Mouse (Mus musculus) CD8-positive naive resting alpha-beta T cell, adult 2 months (primary cell): ENCODE results near the gene Taf4.

Experiments
- DNase-seq, 2 experiments: peaks; one replicate each; pipeline ENCODE4 v3.0.0; 2022; ENCODE audit warnings: low read depth in 2 of 2, low spot score in 2 of 2

The Taf4 gene

DNA sequence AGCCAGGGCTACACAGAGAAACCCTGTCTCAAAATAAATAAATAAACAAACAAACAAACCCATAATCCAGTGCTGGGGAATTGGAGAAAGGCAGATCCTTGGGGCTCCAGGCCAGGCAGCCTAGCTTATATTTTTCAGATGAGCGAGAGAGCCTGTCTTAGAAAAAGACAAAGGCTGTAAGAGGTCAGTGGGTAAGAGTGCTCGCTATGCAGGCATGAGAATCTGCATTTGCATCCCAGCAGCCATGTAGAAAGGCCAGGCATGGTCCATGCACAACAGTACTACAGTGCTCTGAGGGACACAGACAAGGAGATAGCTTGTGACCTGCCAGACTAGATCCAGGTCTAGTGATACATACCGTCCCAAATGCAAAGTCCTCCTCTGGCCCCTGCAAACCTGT, 6.3 kb upstream of the Taf4 start:
- DNase-seq, result no peak

DNA sequence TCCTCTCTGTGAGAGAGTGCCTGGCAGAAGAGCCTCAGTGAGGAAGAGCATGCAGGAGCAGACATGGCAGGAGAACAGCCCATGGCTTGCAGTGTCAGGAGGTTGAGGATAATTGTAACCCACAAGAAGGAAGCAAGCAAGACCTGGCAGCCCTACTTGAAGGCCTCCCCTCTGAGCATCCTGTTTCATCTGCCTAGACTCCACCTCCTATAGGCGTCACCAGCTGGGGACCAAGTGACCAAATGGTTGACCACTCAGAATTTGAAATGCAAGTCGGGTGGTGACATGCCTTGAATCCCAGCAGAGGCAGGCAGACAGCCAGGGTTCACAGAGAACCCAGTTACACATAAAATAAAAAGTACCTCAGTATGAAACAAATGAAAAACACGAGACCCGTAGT, 4.2 kb upstream of the Taf4 start:
- DNase-seq, result no peak

DNA sequence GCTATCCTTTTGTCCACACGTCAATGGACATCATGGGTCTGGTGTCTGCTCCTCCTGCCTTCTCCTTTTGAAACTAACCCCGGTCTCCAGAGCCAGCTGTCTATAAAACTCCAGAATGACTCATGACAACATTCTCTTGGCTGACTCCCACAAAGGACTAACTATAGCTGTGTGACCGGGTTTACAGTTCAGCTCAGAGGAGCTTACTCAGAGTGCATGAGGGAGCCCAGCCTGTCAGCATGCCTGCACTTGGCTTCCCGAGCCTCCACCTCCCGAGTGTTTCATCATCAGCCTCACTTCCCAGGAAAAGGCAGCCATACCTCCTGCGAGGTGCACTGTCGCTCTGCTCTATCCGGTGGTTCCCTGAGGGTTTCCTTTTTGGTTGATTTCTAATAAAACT, 3.4 kb upstream of the Taf4 start:
- DNase-seq, result no peak

DNA sequence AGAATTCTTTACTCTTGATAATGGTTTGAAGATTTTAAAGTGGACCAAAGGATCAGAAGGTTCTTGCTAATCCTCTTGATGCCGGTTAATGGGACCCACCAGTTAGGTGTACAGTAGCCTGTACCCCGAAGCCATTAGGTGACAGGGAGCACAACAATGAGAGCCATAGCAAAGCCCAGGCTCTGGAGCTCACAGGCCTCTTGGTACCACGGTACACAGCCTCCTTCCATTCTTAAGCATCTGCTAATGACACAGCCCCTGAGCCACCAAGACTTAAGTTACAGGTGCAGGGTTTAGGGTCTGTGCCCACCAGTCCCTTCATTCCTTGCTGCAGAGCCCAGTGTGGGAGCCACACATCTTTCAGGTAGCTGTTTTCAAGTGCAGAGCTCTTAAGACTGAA, 1.8 kb upstream of the Taf4 start:
- DNase-seq, result no peak

- DNase-seq, result no peak
Measured at GRCm38 (mm10) chr2:179977344-179978025, 1.0 kb upstream of the Taf4 start.

DNA sequence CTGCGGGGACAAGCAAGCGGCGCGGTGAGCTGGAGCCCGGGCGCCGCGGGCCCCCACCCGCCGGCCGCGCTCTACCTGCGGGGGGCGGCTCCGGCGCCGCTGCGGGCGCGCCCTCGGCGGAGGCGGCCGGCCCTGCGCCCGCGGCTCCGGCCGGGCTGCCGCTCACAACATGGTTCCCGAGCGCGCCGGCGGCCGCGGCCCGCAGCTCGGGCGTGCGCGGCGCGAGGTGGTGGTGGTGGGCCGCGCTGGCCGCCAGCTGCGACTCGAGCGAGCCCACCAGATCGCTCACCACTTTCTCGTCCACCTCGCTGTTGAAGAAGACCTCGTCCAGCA, 185 bp downstream of the Taf4 start:
- no peak for DNase-seq

GRCm38 (mm10) chr2:179975851-179976250, 595 bp downstream of the Taf4 start:
- DNase-seq, result no peak

DNA sequence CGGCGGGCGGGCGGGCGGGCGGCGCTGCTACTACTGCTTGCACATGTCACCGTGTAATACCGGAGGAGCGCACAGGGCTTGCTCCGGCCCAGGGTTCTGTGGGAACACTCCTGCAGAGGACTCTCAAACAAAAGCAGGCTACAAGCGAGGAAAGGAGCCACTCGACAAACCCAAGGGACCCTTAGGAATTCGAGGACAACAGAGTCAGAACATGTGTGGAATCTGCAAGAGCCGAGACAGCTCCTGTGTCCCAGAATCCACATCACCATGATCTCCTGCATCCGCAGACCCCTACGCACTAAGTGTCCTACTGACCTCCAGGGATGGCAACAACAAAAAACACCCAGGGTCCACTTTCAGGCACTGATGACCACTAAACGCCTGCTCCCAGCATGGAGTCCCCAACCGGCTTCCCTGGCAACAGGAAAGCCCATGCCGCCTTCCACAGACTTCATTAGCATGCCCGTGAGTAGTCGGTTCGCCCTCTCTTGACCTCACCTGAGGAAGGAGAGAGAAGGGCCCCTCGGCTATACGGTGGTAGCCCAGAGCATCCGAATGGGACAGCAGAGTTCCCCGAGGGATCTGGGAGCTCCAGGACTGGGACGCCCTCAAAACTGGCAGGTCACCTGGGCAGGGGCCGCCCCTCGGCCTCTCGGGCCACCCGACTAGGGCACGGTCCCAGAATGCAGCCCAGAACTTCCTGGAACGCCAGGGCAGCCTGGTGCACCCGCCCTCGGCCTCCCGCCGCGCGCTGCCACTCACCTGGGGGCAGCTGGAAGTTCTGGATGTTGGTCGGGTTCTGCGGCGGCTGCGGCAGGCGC, 1.6 kb downstream of the Taf4 start:
- no peak for DNase-seq

DNA sequence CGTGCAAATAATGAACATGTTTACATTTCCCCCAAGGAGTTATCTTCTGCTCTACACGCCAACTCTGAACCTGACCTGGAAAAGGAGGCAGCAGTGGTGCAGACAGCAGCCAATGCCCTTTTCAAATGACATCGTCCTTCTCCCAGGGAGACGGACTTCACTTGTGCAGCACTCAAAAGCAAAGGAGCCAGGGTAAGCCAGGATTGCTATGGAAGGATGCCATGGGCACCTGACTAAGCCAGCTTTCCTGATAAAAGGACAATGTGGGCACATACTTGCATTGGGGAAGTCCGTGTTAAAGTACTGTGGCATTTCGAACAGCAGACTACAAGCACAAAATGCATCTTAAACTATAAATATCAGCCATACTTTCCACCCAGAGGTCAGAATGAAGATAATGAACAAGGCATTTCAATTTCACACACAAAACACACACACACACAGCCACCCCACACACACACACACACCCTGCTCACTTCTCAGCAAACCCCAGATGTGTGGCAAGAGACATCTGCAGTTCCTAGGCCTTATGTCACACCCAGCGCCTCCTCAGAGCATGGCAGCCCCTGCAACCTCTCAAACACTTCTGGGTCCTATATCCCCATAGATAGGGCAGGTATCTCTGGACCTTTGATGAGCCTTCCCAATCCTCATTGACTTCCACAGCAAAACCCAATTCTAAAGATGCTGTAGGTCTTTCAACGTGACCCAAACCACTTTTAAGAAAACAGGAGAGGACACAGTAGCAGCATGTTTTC, 2.4 kb downstream of the Taf4 start:
- DNase-seq, result no peak

GRCm38 (mm10) chr2:179972406-179972805, 4.0 kb downstream of the Taf4 start:
- DNase-seq, result no peak

GRCm38 (mm10) chr2:179971891-179972290, 4.6 kb downstream of the Taf4 start:
- DNase-seq, result no peak

GRCm38 (mm10) chr2:179969137-179969536, 7.3 kb downstream of the Taf4 start:
- DNase-seq, result no peak

DNA sequence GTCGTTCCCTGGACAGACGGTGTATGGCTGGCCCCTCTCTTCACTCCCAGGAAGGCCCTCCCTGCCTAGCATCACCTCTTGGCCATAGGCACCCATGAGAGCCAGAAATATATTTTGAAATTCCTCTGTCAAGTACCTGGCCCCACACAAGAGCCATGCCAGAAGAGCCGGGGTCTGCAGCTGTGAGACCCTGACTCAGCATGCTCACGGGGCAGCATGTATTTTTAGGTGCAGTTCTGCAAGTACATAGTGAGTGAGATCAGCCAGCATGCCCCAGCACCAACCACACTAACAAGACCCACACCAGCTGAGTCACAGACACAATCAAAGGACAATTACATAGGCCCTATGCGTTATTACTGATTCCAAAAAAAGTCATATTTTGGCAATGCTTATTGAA, 8.8 kb downstream of the Taf4 start:
- DNase-seq, result no peak

DNA sequence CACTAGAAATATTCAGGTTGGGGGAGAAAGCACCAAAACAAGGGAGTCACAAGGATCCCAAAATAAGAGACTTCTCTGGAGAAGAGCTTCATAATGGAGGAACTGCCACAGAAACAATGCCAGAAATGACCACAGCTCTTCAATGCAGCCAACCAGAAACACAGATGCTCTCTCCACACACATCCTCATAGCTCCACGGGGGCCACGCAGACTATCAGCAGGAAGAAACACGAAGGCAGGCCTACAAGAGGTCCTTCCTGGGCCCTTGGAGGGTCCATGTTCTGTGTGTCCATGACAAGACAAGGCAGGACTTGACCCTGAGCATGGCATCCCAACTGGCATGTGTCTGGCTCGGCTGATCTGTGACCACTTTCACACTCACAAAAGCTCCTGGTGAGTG, 15.0 kb downstream of the Taf4 start:
- no peak for DNase-seq

GRCm38 (mm10) chr2:179960327-179960726, 16.1 kb downstream of the Taf4 start:
- DNase-seq, result no peak

DNA sequence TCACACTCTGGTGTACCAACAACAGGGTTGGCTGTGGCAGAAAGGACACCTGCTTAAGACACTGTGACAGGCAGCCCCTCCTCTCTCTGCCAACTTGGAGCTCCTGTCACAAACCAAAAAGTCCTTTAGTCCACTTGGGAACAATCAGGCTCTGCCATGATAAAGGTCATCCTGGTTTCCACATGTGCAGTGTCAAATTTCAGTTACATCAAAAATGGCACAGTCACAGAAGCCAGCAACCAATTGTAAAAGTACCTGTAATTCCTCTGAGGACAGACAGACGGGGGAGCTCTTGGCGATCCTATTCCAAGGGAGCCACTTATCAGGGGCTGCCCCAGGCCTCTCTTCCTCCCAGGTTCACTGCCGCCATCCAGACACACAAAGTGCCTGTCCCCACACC, 17.1 kb downstream of the Taf4 start:
- DNase-seq, result no peak

DNA sequence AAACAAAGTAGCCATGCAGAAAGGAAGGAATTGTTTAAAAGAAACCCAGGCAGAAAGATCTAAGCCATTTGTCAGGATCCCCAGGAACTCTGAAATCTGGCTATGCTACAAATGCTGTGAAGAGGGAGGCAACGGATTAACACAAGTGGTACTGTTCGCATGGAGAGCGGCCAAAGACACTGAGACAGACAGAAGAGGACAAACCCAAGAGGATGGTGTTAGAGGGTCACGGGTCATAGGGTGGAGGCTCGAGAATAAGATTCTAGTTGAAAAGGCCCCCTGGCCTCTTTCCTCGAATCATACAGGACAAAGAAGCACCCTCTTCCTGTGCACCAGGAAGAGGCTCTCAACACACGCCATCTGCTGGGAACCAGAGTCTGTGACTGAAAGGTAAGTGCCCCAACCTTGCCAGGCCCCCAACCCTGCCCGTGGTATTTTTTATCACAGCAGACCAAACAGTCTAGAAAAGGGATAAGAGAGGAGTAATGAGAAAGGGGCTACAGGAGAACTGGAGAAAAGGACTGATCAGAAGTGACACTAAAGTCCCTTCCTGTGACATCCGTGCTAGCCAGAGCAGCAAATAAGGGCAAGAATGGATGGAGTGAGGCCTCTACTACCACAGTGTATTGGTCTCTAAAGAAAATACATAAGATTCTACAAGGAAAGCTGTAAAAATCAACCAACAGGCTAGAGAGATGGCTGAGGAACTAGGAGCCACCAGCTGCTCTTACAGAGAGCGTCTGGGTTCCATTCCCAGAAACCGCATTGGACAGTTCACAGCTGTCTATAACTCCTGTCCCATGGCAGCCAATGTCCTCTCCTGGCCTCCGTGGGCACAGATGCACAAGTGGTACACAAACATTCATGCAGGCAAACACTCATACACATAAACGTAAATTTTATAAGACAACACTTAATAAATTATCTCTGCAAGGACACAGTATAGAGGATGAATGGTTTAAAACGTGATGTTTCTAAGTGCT, 24.6 kb downstream of the Taf4 start:
- no peak for DNase-seq

DNA sequence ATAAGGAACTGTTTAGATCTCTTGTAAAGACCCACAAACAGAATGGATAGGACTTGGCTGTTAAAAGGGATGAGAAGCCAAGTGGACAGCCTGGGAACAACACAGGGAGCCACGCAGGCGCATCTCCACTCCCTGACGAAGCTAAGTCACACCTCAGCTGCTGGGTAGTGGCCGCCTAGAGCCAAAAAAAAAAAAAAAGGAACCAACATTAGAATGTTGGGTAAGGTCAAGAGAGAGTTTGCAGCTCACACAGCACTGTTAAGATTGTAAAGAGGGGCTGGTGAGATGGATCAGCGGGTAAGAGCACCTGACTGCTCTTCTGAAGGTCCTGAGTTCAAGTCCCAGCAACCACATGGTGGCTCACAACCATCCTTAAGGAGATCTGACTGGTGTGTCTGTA, 27.6 kb downstream of the Taf4 start:
- DNase-seq, result no peak

DNA sequence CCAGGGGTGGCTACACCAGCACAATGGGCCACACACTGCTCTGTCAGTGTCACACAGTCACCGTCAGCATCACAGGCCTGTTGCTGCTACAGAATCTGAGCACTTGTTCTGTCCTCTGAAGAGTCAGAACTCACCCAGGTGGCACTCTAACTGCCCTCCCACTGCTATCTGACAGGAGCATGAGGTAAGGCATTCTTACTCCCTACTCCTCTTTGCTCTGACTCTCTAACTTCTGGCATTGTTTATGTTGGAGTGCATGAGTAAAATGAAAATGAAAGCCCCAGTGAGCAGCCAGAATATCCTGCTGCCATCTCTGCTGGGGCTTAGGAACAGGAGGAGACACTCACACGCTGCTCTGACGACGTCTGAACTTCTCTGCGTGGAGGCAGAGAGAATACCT, 28.8 kb downstream of the Taf4 start:
- DNase-seq, result no peak

- DNase-seq, result no peak
Measured at GRCm38 (mm10) chr2:179946496-179946895, 29.9 kb downstream of the Taf4 start.

DNA sequence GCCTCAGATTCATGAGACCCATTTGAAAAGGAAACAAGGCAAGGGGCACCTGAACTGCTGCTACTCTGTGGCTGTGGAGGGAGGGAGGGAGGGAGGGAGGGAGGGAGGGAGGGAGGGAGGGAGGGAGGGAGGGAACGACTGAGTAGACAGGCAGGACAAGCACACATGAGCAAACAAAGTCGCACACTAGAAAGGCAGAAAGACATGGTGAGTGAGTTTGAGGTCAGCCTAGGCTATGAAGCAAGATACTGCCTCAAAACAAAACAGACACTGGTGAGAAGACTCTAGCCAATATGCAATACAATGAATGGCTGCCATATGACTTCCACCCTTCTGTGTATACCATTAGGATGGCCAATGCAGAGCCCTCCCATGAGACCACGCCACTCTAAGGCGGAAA, 31.4 kb downstream of the Taf4 start:
- DNase-seq, result no peak
